Mouse (Mus musculus) erythroblast, embryonic 14.5 days (primary cell): ENCODE results near the gene Ube4a.

ENCODE experiments used
- GATA1 ChIP-seq: IDR thresholded peaks from 2 replicates; pipeline ENCODE4 v1.6.1; 2012; ENCODE audit warnings: low read length, inconsistent platforms, mixed read lengths
- TAL1 ChIP-seq: IDR thresholded peaks from 3 replicates; pipeline ENCODE4 v1.6.1; 2012; ENCODE audit warnings: low read length, inconsistent platforms, mixed read lengths

DNA sequence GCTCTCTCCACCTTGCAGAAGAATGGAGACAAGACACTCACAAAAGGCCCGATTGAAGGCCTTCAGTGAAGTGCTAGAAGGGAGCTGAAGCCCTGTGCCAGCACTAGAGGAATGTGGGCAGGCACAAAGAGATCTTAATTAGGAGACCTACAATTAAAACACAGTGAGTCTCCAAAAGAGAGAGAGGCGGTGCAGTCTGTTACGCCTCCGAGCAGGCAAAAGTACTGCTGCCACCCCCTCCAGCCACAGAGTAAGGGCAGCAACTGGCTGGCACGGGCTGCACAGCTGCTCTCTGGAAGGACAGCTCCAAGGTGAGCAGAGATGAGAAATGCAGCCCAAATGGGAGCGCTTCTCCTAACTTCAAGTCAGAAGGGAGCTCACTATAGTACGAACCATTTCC is 89.9 kb downstream of the Ube4a start:
- no peak for TF ChIP-seq GATA1
- TF ChIP-seq TAL1 = no peak
